Mouse (Mus musculus): ENCODE results near the gene Map3k4.

DNA sequence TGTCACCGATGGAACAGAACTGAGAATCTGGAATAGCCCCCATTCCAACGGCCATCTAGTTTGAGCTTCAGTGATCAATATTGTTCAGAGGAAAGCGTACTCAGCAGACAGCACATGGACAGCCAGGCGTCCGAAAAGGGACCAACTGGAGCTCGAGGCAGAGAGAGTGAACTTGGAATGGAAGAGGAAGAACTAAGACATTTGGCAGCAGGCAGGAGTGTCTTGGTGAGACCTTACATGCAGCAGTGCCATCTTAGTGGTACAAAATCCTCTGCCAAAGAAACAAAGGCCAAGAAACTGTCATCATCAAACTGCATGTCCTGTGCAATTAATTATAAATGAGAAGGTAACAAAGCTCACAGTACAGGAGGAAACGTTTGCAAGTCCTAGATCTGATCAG is 19.2 kb downstream of the Map3k4 start:
- TF ChIP-seq POLR2A (IDR thresholded peaks at IDR 0.05; ENCODE audit: control insufficient read depth, low read depth, low read length) = no peak
- no peak for TF ChIP-seq CTCF (IDR thresholded peaks at IDR 0.05; ENCODE audit: control insufficient read depth, insufficient read depth, insufficient replicate concordance, low read depth, low read length)
